Mouse (Mus musculus) testis, adult 2 months (tissue): ENCODE results near the gene Dgki. TPM values are rescaled to one million over a fixed set of nuclear protein-coding genes. Genes with fewer than 3 reads are reported as not detected.

Source experiments
- H3K27ac ChIP-seq: fragments of 200-500 bp; 2 replicates; pipeline ENCODE4 v1.5.1; 2012; ENCODE audit warnings: low read depth, low read length; ENCODE audit not compliant: control insufficient read depth, insufficient read depth
- H3K27me3 ChIP-seq: fragments of 200-500 bp; 2 replicates; pipeline ENCODE4 v1.6.1; 2012; ENCODE audit warnings: mild to moderate bottlenecking, low read length, moderate library complexity; ENCODE audit not compliant: control insufficient read depth, insufficient read depth
- H3K36me3 ChIP-seq: fragments of 200-500 bp; 2 replicates; pipeline ENCODE4 v1.6.1; 2012; ENCODE audit warnings: mild to moderate bottlenecking, low read length; ENCODE audit not compliant: control insufficient read depth, insufficient read depth
- H3K4me1 ChIP-seq: fragments of 200-500 bp; 2 replicates; pipeline ENCODE4 v1.6.1; 2012; ENCODE audit warnings: low read length; ENCODE audit not compliant: control insufficient read depth, insufficient read depth
- H3K4me3 ChIP-seq: fragments of 200-500 bp; 2 replicates; pipeline ENCODE4 v1.5.1; 2012; ENCODE audit warnings: low read depth, mild to moderate bottlenecking, low read length, moderate library complexity, mixed read lengths; ENCODE audit not compliant: control insufficient read depth
- CTCF ChIP-seq: fragments of 200-500 bp; IDR thresholded peaks from 2 replicates; pipeline ENCODE4 v1.5.1; 2012; ENCODE audit warnings: low read depth, mild to moderate bottlenecking, inconsistent platforms, low read length, moderate library complexity; ENCODE audit not compliant: control insufficient read depth, insufficient read depth, insufficient replicate concordance
- POLR2A ChIP-seq: fragments of 200-500 bp; IDR thresholded peaks from 2 replicates; pipeline ENCODE4 v1.6.1; 2012; ENCODE audit warnings: low read depth, mild to moderate bottlenecking, inconsistent platforms, low read length, moderate library complexity; ENCODE audit not compliant: control insufficient read depth
- polyA plus RNA-seq: library from polyadenylated mRNA; depleted of rRNA; stranded (reverse); fragments of >200 nt; gene quantifications from 2 replicates; pipeline ENCODE4 v1.2.3, GENCODE M21; 2012

Dgki gene
- polyA plus RNA-seq, 1 experiment = 0.10 TPM

DNA sequence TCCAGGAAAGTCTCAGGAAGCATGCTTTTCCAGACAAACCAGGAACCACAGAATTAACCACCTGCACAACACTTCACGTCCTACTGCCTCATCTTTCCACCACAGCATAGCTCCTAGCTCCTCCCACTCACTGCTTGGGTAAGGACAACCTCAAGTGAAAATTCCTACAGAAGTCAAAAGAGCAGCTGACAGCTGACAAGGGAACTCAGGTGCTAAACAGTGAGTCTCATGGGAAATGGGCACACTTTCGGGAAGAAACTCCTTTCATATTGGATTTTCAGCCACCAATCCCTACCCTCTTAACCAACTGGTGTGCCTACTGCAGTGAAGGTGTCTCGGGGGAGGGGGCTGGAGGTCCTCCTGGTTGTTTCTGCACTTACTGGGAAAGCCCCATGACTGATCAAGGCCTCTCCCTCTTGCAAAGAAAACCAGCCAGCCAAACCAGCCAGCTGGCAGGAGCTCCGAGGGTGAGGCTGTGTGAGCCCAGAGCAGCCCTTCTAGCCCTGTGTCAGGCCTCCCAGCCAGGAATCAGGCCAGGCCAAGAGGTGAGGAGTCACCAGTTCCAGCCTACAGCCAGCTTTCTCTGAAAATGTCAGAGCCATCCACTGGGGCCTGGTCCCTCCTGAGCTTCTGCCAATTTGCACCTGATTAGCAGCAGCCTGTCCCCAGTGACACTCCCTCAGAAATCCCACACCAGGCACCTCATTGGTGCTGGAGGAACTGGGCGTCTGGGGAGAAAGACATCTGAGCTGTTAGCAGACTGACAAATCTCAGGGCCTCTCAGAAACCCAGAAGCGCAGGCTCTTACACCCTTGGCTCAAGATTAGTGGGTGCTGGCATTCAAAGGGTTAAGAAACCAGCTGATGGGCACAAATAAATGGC, 22.9 kb downstream of the Dgki start:
- peak overlapping the region; percentile 37 for H3K4me3 ChIP-seq
- H3K27ac ChIP-seq = no peak overlapping the region
- no peak for TF ChIP-seq POLR2A
- no peak for TF ChIP-seq CTCF
- H3K4me1 ChIP-seq = no peaks in the 10 kb centered on the region
- no peaks in the 10 kb centered on the region for H3K27me3 ChIP-seq
- H3K36me3 ChIP-seq = no peaks in the 10 kb centered on the region

DNA sequence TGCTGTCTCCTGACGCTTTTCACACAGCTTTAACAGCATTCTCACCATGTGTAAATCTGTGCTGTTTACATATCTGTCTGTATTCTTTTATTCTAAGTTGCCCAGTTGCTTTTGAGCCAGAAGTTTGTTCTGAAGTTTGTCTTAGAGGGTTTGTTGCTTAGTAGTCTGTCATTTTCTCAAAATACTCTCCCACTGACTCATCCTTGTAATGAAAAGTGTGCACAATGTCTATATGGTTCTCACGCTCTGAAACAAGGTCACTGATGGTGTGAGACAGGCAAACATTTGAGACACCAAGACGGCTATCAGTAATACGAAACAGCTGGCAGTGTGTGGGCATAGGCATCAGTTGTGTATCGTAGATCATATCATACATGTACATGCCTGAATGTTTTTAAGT, 23.8 kb downstream of the Dgki start:
- TF ChIP-seq POLR2A = no peak
- TF ChIP-seq CTCF = no peak
- no peaks in the 10 kb centered on the region for H3K4me1 ChIP-seq
- no peaks in the 10 kb centered on the region for H3K27me3 ChIP-seq
- H3K36me3 ChIP-seq = no peaks in the 10 kb centered on the region
- H3K27ac ChIP-seq = no peak overlapping the region
- H3K4me3 ChIP-seq = no peak overlapping the region

DNA sequence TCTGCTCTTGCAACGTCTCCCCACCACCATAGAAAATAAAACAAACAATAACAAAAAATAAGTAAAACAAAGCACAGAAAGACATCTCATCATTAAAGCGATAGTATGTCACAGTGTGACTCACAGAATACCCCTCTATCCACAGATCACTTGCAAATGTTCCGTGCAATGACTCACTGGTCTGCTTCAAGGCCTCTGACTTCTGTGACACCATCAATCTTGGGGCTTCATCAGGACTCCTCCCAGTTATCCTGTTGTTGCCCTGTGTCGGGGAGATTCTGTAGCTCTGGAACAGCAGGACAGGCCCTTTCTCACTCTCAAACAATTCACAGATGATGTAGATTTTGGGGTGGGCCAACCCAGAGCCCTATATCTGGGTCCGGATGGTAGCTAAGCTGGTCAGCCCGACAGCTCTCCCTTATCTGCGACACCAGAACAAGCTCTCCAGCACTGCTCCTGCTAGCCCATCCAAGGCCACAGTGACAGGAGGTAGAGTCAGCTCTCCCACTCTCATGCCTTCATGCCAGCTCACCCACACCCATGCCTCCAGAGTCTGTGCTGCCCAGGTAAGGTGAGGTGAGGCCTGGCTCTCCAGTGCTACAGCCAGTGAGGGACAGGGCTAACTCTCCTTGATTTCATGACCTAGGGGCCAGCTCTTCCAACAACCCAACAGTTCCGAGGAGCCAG, 28.9 kb downstream of the Dgki start:
- H3K4me1 ChIP-seq = no peaks in the 10 kb centered on the region
- no peak overlapping the region for H3K27ac ChIP-seq
- TF ChIP-seq POLR2A (no peak), CTCF (no peak)
- no peak overlapping the region for H3K4me3 ChIP-seq
- no peaks in the 10 kb centered on the region for H3K36me3 ChIP-seq
- H3K27me3 ChIP-seq = no peaks in the 10 kb centered on the region

DNA sequence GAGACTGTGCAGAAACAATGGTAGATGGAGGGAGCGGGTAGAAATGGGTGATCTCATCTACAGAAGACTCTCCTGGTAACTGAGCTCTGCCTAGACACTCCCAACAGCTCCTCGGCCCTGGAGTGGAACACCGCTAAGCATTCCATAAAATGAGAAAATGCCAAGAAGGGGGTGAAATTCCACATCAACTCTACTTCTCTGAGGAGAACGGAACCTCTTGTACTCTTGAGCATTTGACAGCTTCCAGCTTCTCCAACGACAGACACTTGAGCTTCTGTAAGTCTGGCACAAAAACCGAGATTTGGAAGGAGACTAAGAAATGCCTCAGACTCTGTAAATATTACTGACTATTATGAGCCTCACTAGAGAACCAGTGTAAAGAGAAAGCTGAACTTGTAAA, 31.4 kb downstream of the Dgki start:
- Histone ChIP-seq H3K27me3 (no peaks in the 10 kb centered on the region), H3K36me3 (no peaks in the 10 kb centered on the region), H3K27ac (no peak overlapping the region), H3K4me3 (no peak overlapping the region), H3K4me1 (no peaks in the 10 kb centered on the region)
- no peak for TF ChIP-seq POLR2A
- TF ChIP-seq CTCF = no peak

DNA sequence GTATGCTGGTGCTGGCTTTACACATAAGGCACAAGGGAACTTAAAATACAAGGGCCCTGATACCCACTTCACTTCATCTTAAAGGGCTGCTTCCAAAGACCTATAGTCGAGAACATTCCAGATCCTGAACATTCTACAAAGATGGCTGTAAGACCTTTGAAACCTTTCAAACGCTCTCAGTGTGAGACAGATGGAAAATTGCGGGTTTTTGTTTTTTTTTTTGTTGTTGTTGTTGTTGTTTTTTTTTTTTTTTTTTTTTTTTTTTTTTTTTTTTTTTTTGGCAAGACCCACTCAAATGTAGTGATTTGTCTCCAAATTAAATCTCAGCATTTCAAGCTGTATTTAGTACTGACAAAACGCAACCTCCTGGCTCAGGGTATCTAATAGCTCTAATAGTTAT, 32.0 kb downstream of the Dgki start:
- Histone ChIP-seq H3K27ac (no peak overlapping the region), H3K4me1 (no peaks in the 10 kb centered on the region), H3K36me3 (no peaks in the 10 kb centered on the region), H3K4me3 (no peak overlapping the region), H3K27me3 (no peaks in the 10 kb centered on the region)
- TF ChIP-seq POLR2A (no peak), CTCF (no peak)

DNA sequence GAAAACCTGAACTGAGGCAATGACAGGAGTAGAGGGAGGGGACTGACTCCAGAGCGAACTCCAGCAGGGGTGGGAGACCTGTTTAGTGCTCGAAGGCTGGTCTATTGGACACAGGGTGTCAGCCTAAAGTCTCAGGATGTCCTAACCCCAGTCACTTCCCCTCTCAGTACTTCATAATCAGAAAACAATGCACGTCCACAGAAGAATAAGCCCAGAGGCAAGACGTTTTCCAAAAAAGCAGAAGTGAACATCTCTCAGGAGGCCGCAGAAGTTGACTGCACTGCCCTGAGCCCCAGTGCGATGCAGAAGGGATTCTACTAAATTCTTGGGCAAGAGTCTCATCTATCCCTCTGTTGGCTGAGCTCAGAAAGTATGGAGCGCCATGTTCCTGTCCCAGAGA, 37.5 kb downstream of the Dgki start:
- Histone ChIP-seq H3K27ac (no peak overlapping the region), H3K27me3 (no peaks in the 10 kb centered on the region), H3K36me3 (no peaks in the 10 kb centered on the region), H3K4me3 (no peak overlapping the region), H3K4me1 (no peaks in the 10 kb centered on the region)
- no peak for TF ChIP-seq POLR2A
- no peak for TF ChIP-seq CTCF

DNA sequence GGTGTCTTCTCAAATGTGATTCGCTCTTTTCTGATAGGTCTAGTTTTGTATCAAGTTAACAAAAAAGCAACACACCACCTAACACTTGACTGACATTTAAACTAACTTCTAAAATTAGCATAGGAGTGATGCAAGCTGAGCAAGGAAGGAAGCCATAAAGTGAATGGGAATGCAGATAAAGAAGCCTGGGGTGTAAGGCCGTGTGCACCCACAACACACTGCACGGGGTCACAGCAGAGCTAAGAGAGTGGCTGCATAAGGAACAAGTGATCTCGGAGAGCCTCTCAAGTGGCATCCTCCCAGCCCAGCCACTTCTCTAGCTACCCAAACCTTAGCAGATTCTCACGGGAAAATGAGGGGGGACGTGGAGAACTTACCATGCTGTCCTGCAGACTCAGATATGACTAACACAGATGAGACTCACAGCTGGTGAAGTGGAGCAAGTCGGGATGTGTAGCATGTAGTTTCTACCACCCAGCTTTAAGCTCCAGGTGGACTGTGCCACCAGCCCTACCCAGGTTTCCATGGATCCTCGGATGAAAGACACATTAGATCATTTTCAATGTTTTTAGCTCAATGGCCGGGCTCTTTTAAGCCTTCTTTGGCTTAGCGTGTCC, 38.6 kb downstream of the Dgki start:
- H3K27ac ChIP-seq = no peak overlapping the region
- H3K4me1 ChIP-seq = no peaks in the 10 kb centered on the region
- H3K27me3 ChIP-seq = no peaks in the 10 kb centered on the region
- TF ChIP-seq POLR2A (no peak), CTCF (no peak)
- H3K36me3 ChIP-seq = no peaks in the 10 kb centered on the region
- H3K4me3 ChIP-seq = no peak overlapping the region
